Mouse (Mus musculus): ENCODE data around the gene Cadps. TPM values are rescaled to one million over a fixed set of nuclear protein-coding genes. Genes with fewer than 3 reads are reported as not detected.
A peak's percentile ranks its signal among the peaks of the same experiment; 100 is the strongest.
"Not testable (repeated sequence)": the region's sequence is repeated elsewhere in the genome, so short reads cannot be mapped to it uniquely, and the experiment has no call there.

The Cadps gene
- polyA plus RNA-seq, 1 experiment from 2014 or later, result 0.30 TPM

DNA sequence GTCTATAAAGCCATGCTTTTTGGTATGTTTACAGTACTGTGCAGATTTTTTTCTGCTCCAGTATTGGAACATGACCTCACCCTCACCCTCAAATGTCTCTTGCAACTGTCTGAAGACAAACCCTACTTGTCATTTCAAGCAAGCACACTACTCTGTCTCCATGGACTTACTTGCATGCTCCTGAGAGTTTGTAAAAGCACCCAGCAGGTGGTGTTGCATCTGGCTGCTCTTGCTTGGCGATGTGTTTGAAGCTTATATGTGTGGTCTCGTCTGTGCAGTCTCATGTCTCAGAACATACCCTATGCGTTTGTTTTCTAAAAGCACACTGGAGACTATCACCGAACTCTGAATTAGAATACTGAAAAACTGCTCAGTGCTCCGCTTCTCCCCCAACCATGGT, 241.2 kb downstream of the Cadps start:
- WGBS, result 64% methylated on average over 5 of the region's 5 CpGs
- H3K9me3 ChIP-seq (ENCODE audit: control insufficient read depth, low read length), result no peaks in the 10 kb centered on the region
- no peaks in the 10 kb centered on the region for H3K27me3 ChIP-seq (ENCODE audit: control insufficient read depth, insufficient read depth, low read length)
- no peak overlapping the region for H3K4me3 ChIP-seq (ENCODE audit: low read length)
- H3K4me1 ChIP-seq (ENCODE audit: control insufficient read depth, insufficient read depth, low read length), result peaks cover 7% of the 10 kb centered on the region; the same call in 1 of the 2 replicates
- H3K27ac ChIP-seq (ENCODE audit: low read depth, low read length), result no peak overlapping the region
- no peak overlapping the region for H3K4me2 ChIP-seq (replicated peaks; ENCODE audit: low read depth, low read length)
- H3K9ac ChIP-seq (ENCODE audit: low read depth, low read length), result no peak overlapping the region
- no peak for ATAC-seq (ENCODE audit: low FRiP score, low TSS enrichment)
- H3K36me3 ChIP-seq (ENCODE audit: control insufficient read depth, insufficient read depth, low read length), result no peaks in the 10 kb centered on the region

DNA sequence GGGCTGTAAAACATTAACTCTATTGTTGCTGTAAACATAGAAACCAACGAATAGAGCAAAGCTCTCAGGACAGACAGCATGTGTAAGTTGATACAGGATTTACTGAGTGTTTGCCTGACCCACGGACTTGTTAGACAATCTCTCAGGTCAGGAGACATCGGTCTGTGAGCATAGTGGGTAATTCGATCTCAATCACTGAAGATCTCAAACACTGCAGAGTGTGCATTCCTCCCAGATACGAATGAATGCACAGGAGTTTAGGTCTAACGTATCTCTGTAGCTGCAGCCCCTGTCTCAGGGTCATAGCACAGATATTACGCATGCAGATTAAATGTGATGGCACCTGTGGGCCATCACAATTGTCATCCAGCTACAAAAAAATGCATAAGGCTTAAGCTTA, 242.1 kb downstream of the Cadps start:
- Histone ChIP-seq H3K27ac (ENCODE audit: low read depth, low read length) (no peak overlapping the region), H3K9me3 (ENCODE audit: control insufficient read depth, low read length) (no peaks in the 10 kb centered on the region), H3K4me2 (replicated peaks; ENCODE audit: low read depth, low read length) (0 out of 2 replicates have a peak overlapping the region, but pooled peaks have one; percentile 10), H3K36me3 (ENCODE audit: control insufficient read depth, insufficient read depth, low read length) (no peaks in the 10 kb centered on the region), H3K9ac (ENCODE audit: low read depth, low read length) (no peak overlapping the region), H3K4me3 (ENCODE audit: low read length) (no peak overlapping the region), H3K27me3 (ENCODE audit: control insufficient read depth, insufficient read depth, low read length) (no peaks in the 10 kb centered on the region), H3K4me1 (ENCODE audit: control insufficient read depth, insufficient read depth, low read length) (peaks cover 7% of the 10 kb centered on the region; the same call in 1 of the 2 replicates)
- ATAC-seq (ENCODE audit: low FRiP score, low TSS enrichment), result peak; percentile 92
- WGBS, result 8% methylated on average over 7 of the region's 7 CpGs

DNA sequence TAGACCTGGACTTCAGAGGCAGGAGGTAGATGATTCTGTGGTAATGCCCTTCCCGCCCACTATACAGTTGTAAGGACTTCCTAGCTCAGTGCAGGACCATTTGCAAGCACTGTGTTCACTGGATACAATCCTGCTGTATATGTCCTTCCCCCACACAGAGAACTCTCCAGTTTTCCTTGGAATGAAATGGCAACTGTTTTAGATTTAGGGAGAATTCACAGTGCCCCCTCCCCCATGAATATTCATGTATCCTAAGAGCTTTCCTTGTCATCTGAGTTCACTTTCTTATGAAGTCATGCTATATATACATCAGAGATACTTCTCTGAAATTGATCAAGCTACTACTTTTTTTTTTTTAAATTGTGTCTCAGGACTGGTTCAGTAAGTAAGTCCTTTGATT, 244.7 kb downstream of the Cadps start:
- no peaks in the 10 kb centered on the region for H3K36me3 ChIP-seq (ENCODE audit: control insufficient read depth, insufficient read depth, low read length)
- no peaks in the 10 kb centered on the region for H3K9me3 ChIP-seq (ENCODE audit: control insufficient read depth, low read length)
- H3K4me1 ChIP-seq (ENCODE audit: control insufficient read depth, insufficient read depth, low read length), result peaks cover 7% of the 10 kb centered on the region; the same call in 1 of the 2 replicates
- H3K9ac ChIP-seq (ENCODE audit: low read depth, low read length), result no peak overlapping the region
- H3K4me3 ChIP-seq (ENCODE audit: low read length), result no peak overlapping the region
- H3K4me2 ChIP-seq (replicated peaks; ENCODE audit: low read depth, low read length), result no peak overlapping the region
- no peak overlapping the region for H3K27ac ChIP-seq (ENCODE audit: low read depth, low read length)
- no peaks in the 10 kb centered on the region for H3K27me3 ChIP-seq (ENCODE audit: control insufficient read depth, insufficient read depth, low read length)
- no peak for ATAC-seq (ENCODE audit: low FRiP score, low TSS enrichment)
- 82% methylated on average over 1 of the region's 1 CpGs for WGBS

DNA sequence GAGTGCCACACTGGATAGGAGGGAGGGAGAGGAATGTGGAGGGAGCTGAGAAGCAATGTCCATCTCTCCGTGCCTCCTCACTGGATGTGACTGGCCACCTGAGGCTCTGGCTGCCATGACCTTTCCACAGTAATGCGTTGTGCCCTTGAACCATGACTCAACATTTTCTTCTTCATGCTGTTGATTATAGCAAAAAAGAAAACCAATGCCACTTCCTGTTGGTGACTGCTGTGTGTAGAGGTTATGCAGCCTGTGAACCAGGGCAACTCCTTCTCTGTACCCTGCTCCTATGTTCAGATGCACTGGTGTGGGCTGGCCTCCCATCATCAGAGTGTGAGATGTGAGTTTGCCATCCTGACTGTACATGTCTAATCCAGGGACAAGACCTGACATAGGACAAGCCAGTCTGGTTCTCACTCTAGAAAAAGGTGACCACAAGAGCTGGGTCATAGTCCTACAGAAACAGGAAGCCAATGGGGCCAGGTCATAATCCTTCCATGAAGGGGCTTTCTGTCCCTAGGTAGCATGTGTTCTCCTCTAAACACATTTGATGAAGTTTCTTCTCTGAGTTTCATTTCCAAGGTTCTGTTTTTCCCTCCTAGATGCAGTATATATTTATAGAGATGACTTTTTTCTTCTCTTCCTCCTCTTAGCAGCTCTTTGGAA, 245.3 kb downstream of the Cadps start:
- H3K27me3 ChIP-seq (ENCODE audit: control insufficient read depth, insufficient read depth, low read length), result no peaks in the 10 kb centered on the region
- H3K36me3 ChIP-seq (ENCODE audit: control insufficient read depth, insufficient read depth, low read length), result no peaks in the 10 kb centered on the region
- peaks cover 7% of the 10 kb centered on the region; the same call in 1 of the 2 replicates for H3K4me1 ChIP-seq (ENCODE audit: control insufficient read depth, insufficient read depth, low read length)
- no peak for ATAC-seq (ENCODE audit: low FRiP score, low TSS enrichment)
- no peak overlapping the region for H3K27ac ChIP-seq (ENCODE audit: low read depth, low read length)
- H3K4me3 ChIP-seq (ENCODE audit: low read length), result no peak overlapping the region
- H3K9me3 ChIP-seq (ENCODE audit: control insufficient read depth, low read length), result no peaks in the 10 kb centered on the region
- WGBS, result 67% methylated on average over 2 of the region's 2 CpGs
- no peak overlapping the region for H3K4me2 ChIP-seq (replicated peaks; ENCODE audit: low read depth, low read length)
- H3K9ac ChIP-seq (ENCODE audit: low read depth, low read length), result no peak overlapping the region

DNA sequence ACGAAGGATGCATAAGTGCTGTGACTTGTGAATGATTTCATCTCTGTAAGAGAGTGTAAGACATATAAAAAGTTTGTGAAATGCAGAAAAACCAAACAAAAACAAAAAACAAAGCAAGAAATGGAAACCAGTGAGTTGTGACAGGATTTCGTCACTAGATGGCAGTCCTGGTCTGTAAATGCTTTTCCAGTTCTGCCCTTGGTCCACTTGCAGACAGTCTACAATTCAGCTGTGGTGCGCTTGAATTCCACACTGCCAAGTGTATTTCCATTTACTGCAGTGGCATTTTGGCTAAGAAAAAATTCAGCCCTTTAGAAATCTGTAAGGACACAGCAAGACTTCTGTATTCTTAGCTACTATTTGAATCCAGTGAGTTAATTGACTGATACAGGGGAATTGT, 247.8 kb downstream of the Cadps start:
- ATAC-seq (ENCODE audit: low FRiP score, low TSS enrichment), result 0 out of 2 replicates have a peak, but pooled peaks have one; percentile 54
- 17% methylated on average over 3 of the region's 3 CpGs for WGBS
- H3K4me3 ChIP-seq (ENCODE audit: low read length), result no peak overlapping the region
- H3K9me3 ChIP-seq (ENCODE audit: control insufficient read depth, low read length), result no peaks in the 10 kb centered on the region
- no peaks in the 10 kb centered on the region for H3K4me1 ChIP-seq (ENCODE audit: control insufficient read depth, insufficient read depth, low read length)
- no peaks in the 10 kb centered on the region for H3K36me3 ChIP-seq (ENCODE audit: control insufficient read depth, insufficient read depth, low read length)
- no peak overlapping the region for H3K27ac ChIP-seq (ENCODE audit: low read depth, low read length)
- no peak overlapping the region for H3K9ac ChIP-seq (ENCODE audit: low read depth, low read length)
- no peaks in the 10 kb centered on the region for H3K27me3 ChIP-seq (ENCODE audit: control insufficient read depth, insufficient read depth, low read length)
- no peak overlapping the region for H3K4me2 ChIP-seq (replicated peaks; ENCODE audit: low read depth, low read length)

DNA sequence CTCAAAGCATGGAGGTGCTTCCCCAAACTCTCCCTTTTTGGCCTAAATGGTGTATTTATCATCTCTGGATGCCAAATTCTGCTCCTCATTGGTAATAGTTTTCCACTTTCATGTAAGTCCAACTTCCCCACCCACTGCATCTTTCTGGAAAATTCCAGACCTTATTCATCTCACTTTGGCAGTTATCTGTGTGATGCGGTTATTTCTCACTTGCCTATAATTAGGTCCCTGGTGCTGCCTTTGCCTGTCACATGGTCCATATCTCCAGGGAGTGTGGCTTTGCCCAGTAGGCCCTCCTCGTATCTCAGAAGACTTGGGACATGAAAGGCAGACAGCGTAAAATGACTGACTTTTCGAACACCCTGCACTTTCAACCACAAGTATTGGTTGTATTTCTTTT, 248.5 kb downstream of the Cadps start:
- Histone ChIP-seq H3K27me3 (ENCODE audit: control insufficient read depth, insufficient read depth, low read length) (no peaks in the 10 kb centered on the region), H3K4me1 (ENCODE audit: control insufficient read depth, insufficient read depth, low read length) (no peaks in the 10 kb centered on the region), H3K36me3 (ENCODE audit: control insufficient read depth, insufficient read depth, low read length) (no peaks in the 10 kb centered on the region), H3K4me2 (replicated peaks; ENCODE audit: low read depth, low read length) (no peak overlapping the region), H3K27ac (ENCODE audit: low read depth, low read length) (no peak overlapping the region), H3K4me3 (ENCODE audit: low read length) (no peak overlapping the region), H3K9ac (ENCODE audit: low read depth, low read length) (no peak overlapping the region), H3K9me3 (ENCODE audit: control insufficient read depth, low read length) (no peaks in the 10 kb centered on the region)
- no peak for ATAC-seq (ENCODE audit: low FRiP score, low TSS enrichment)
- 80% methylated on average over 4 of the region's 4 CpGs for WGBS

DNA sequence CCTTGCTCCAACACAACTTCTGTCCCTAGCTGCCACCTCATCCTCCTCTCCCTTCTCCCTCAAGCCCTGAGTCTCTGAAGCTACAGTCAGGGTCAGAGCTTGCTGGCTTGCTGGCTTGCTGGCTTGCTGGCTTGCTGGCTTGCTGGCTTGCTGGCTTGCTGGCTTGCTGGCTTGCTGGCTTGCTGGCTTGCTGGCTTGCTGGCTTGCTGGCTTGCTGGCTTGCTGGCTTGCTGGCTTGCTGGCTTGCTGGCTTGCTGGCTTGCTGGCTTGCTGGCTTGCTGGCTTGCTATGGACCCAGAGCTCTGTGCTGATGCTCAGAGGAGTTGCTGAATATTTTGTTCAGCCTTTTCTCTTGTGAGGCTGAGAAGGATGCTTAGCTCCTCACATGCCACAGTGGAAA, 261.1 kb downstream of the Cadps start:
- not testable (repeated sequence) for H3K36me3 ChIP-seq (ENCODE audit: control insufficient read depth, insufficient read depth, low read length); H3K27me3 ChIP-seq (ENCODE audit: control insufficient read depth, insufficient read depth, low read length); H3K4me1 ChIP-seq (ENCODE audit: control insufficient read depth, insufficient read depth, low read length); H3K9ac ChIP-seq (ENCODE audit: low read depth, low read length); H3K27ac ChIP-seq (ENCODE audit: low read depth, low read length); H3K4me3 ChIP-seq (ENCODE audit: low read length); ATAC-seq (ENCODE audit: low FRiP score, low TSS enrichment); H3K4me2 ChIP-seq (replicated peaks; ENCODE audit: low read depth, low read length); H3K9me3 ChIP-seq (ENCODE audit: control insufficient read depth, low read length)

DNA sequence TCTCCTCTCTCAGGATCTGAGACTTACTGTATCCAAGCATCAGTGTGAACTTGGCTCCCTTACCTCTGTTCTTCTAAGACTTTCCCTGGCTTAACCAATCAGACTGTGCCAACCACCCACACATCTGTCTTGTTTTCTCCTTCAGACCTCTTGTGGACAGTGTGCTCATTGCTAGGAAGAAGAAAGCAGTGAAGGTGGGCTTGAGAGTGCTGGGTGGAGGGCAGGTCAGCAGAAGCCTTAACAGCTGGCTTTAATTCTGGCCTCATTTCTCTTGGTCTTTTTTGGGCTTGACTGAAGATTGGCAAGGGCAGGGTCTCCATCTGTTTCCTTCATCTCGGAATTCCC, 262.7 kb downstream of the Cadps start:
- H3K36me3 ChIP-seq (ENCODE audit: control insufficient read depth, insufficient read depth, low read length), result no peaks in the 10 kb centered on the region
- H3K4me3 ChIP-seq (ENCODE audit: low read length), result no peak overlapping the region
- H3K9me3 ChIP-seq (ENCODE audit: control insufficient read depth, low read length), result no peaks in the 10 kb centered on the region
- 60% methylated on average over 1 of the region's 1 CpGs for WGBS
- no peaks in the 10 kb centered on the region for H3K27me3 ChIP-seq (ENCODE audit: control insufficient read depth, insufficient read depth, low read length)
- no peak overlapping the region for H3K4me2 ChIP-seq (replicated peaks; ENCODE audit: low read depth, low read length)
- no peak overlapping the region for H3K27ac ChIP-seq (ENCODE audit: low read depth, low read length)
- ATAC-seq (ENCODE audit: low FRiP score, low TSS enrichment), result no peak
- H3K4me1 ChIP-seq (ENCODE audit: control insufficient read depth, insufficient read depth, low read length), result no peaks in the 10 kb centered on the region
- H3K9ac ChIP-seq (ENCODE audit: low read depth, low read length), result no peak overlapping the region

DNA sequence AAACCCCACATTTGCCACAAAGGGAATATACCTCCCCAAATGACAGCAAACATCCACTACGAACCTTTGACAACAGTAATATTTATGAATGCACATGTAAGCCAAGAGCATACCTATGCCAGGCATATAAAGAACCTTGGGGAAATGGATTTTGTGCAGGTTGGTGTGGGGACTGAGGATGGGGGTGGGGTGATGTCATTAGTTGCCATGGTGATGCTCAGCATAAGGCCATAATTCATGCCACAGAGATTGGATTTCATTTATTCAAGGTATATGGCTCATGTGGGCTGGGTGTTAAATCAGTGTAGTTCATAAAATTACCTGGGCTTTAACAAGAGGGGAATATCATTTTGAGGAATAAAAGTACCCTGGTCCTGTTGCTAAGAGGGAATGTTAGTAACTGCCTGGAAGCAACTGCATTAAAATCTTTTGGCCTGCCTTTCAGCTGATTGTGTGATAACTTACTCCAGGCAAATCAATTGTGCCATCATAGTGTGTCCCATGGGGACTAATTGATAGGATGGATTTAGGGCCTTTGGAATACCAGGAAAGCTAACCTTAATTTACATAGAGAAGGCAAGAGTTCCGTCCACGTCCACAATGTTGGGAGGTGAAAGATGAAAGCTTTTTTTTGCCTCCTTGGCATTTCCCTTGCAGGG, 263.2 kb downstream of the Cadps start:
- H3K4me1 ChIP-seq (ENCODE audit: control insufficient read depth, insufficient read depth, low read length), result no peaks in the 10 kb centered on the region
- no peak overlapping the region for H3K4me3 ChIP-seq (ENCODE audit: low read length)
- ATAC-seq (ENCODE audit: low FRiP score, low TSS enrichment), result no peak
- no peak overlapping the region for H3K4me2 ChIP-seq (replicated peaks; ENCODE audit: low read depth, low read length)
- H3K27ac ChIP-seq (ENCODE audit: low read depth, low read length), result no peak overlapping the region
- no peaks in the 10 kb centered on the region for H3K36me3 ChIP-seq (ENCODE audit: control insufficient read depth, insufficient read depth, low read length)
- 80% methylated on average over 3 of the region's 3 CpGs for WGBS
- no peak overlapping the region for H3K9ac ChIP-seq (ENCODE audit: low read depth, low read length)
- H3K9me3 ChIP-seq (ENCODE audit: control insufficient read depth, low read length), result no peaks in the 10 kb centered on the region
- no peaks in the 10 kb centered on the region for H3K27me3 ChIP-seq (ENCODE audit: control insufficient read depth, insufficient read depth, low read length)

Measured in kidney, embryonic 14.5 days (tissue).